Mouse (Mus musculus) left cerebral cortex, postnatal 25 days (tissue): ENCODE measurements around the gene Fam184b. TPM values are rescaled to one million over a fixed set of nuclear protein-coding genes. Genes with fewer than 3 reads are reported as not detected.
A peak's percentile ranks its signal among the peaks of the same experiment; 100 is the strongest.

Experiments used
- DNase-seq, 2 experiments: peaks; one replicate each; pipeline ENCODE4 v3.0.0; 2022; ENCODE audit warnings: low spot score in 2 of 2, mixed read lengths in 1 of 2
- intact Hi-C: fragments of 180-260 bp; cut with DNase I; formaldehyde crosslinking; loops from one replicate; pipeline ENCODE4 v1.15.1; 2025
- total RNA-seq, 2 experiments: library from RNA; stranded (reverse); gene quantifications; 2 replicates each; pipeline ENCODE4 v1.2.3; 2021

Gene Fam184b
- total RNA-seq, 2 experiments from 2014 or later = 7.1 to 11.8 TPM

GRCm38 (mm10) chr5:45627771-45628170, 11.6 kb downstream of the Fam184b start:
- intact Hi-C loops = no loop called here
- peak in 1 of 2 experiments; percentile 42 for DNase-seq

GRCm38 (mm10) chr5:45621511-45621910, 17.9 kb downstream of the Fam184b start:
- no peak for DNase-seq
- intact Hi-C loops = no loop called here

DNA sequence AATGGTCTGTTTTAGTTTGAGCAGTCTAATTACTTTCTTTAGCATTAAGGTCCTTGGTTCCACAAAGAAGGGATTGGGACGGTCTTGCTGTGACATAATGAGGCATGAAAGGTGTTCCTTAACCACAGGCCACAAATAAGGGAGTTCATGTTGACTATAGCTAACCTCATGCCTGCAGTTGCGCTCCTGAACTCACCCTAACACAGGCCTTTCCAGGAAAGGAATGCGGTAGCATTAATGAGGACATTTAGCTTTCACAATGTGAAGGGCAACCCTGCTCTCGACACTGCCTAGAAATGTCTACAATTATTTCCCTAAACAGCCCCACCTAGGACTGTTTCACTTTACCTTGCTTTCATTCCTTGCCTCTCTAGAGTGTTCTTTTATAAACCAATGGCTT, 40.4 kb downstream of the Fam184b start:
- DNase-seq = no peak
- intact Hi-C loops = no loop called here

DNA sequence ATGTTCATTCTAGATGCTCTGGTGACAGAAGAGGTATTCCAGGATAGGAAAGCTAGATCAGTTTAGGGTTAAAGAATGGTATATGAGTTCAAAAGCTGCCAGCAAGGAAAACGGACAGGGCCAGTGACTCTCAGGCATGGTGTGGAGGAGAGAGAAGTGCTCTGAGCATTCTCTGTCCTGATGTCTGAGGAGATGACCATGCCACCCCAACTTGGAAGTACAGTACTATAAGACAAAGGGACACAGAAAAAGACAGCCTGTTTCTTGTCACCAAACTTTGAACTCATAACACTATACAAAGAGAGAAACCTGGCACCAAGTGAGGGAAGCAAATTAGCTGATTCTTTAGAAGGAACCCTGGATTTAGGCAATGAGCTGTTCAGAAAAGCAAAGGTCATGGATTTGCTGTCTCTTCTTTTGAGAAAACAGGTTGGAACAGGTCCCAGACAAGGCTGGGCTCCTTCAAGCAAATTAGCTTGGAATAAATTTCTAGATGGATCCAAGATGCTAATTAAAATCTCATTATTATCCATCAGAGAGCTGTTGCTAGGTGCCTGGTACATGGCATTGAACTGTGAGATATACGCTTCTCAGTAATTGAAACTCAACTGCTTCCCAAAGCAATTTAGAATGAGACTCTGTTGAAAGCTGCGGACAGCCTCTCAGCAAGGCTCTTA, 43.9 kb downstream of the Fam184b start:
- intact Hi-C loops = no loop called here
- DNase-seq = peak in 1 of 2 experiments; percentile 54

- intact Hi-C loops = no loop called here
- no peak for DNase-seq
Measured at GRCm38 (mm10) chr5:45593276-45593675, 46.1 kb downstream of the Fam184b start.

DNA sequence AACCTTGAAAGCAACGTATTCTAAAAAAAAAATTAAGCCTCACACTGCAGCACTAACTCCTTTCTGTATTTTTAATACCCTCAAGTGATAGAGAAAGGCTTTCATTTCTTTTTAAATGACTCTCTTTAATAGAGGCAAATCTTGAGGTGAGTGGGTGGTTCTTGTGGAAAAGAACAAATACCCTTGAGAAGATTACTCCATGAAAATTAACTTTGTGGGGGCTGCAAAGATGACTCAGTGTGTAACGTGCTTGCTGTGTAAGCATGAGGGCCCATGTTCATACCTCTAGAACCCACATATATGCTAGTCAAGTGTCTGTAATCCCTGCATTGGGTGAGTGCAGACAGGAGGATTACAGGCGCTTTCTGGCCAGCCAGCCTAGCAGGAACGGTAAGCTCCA, 49.3 kb downstream of the Fam184b start:
- DNase-seq = peak; percentile 27 to 48
- intact Hi-C loops = no loop called here

- intact Hi-C loops = no loop called here
- DNase-seq = no peak
Measured at GRCm38 (mm10) chr5:45584601-45585000, 54.8 kb downstream of the Fam184b start.

GRCm38 (mm10) chr5:45580279-45580678, 59.1 kb downstream of the Fam184b start:
- intact Hi-C loops = no loop called here
- no peak for DNase-seq

- intact Hi-C loops = no loop called here
- DNase-seq = no peak
Measured at GRCm38 (mm10) chr5:45577376-45577775, 62.0 kb downstream of the Fam184b start.

DNA sequence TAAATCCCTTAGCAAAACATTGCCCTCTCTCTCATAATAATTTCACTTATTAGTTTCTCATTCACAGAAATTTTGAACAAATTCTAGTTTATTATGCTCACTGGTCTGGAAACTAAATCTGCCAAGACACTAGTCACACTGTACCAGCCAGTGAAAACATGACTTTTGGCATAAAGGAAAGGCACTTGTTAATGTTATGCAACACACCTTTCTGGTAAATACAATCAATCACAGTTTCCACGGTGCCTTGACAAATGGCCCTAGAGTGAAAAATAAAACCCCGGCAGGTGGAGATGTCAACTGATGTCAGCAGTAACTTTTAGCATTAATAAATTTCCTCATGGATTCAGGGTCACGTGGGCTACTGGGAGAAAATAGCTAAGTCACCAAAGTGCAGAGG, 62.7 kb downstream of the Fam184b start:
- intact Hi-C loops = no loop called here
- no peak for DNase-seq

GRCm38 (mm10) chr5:45572816-45573215, 66.6 kb downstream of the Fam184b start:
- intact Hi-C loops = no loop called here
- DNase-seq = no peak

DNA sequence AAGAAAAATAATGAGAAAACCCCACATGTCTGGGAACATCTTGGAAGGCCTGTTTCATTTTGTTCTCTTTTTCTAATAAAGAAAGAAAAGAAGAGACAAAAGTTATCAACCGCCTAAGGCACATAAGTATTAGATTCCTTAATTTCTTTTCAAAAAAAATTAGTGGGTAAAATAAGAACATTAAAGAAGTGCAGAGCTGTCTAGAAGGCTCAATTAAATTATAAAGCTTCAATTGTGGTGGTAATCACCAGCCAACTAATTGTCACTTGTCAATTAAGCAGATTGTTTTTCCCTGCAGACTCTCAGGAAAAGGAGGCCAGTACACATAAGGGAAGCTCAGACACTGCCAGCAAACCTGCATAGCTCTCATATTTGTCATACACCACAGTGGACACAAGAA, 73.6 kb downstream of the Fam184b start:
- DNase-seq = no peak
- intact Hi-C loops = no loop called here

DNA sequence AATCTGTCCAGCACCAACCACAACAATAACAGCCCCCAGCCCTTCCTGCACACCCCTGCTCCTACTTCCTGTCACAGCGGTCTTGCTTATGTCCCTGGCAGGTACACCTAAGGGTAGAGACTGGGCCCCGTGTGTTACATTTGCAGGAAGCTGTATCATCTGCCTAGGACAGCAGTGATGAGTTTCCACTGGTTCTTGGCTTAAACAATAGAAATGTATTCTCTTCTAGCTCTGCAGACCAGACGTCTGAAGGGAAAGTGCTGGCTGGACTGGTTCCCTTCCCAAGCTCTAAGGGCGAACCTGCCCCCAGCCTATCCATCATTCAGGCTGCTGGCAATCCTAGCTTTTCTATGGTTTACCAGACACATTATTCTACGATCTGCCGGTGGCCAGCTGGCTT, 75.4 kb downstream of the Fam184b start:
- intact Hi-C loops = no loop called here
- peak in 1 of 2 experiments; percentile 4 for DNase-seq

DNA sequence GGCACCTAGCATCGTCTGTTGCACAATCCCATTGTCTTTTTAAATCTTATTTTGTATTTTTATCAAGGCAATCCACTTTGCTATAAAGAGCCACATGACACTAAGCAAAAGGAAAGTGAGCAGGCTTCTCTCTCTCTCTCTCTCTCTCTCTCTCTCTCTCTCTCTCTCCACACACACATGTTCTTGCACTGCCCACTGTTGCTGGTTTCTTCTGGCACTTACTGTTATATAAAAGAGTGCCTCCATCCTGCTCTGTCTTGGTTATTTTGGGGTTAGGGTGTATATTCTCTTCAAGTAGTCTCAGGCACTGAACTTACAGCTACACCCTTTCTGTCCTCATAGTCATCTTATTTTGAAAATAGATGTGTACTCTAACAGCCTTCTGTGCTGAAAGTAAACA, 89.8 kb downstream of the Fam184b start:
- intact Hi-C loops = no loop called here

GRCm38 (mm10) chr5:45543374-45543773, 96.0 kb downstream of the Fam184b start:
- DNase-seq = no peak
- intact Hi-C loops = no loop called here

More for the DNA sequence above, 89.8 kb downstream of the Fam184b start:
- peak in 1 of 2 experiments; percentile 24 for DNase-seq

- no peak for DNase-seq
- intact Hi-C loops = no loop called here
Measured at GRCm38 (mm10) chr5:45539502-45539901, 99.9 kb downstream of the Fam184b start.

DNA sequence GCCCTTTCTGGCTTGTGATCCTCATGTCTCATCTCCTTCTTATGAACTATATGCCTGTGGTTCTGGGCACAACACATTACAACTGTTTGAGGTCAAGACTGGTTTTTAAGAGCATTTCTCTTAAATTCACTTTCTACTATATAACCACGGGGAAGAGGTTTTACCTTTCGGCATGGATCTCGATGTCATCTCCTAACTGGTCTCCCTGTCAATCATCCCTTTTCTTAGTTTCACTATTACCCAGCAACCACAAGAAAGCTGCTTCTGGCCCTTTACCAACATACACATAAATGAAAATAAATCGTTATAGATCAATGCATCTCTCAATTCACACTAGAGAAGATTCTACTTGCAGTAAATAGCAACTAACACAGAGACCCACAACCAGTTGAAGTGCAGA, 104.2 kb downstream of the Fam184b start:
- no peak for DNase-seq
- intact Hi-C loops = loop anchor here (2.0 kb wide), 1 partner anchor 60 kb away; no protein-coding TSS in a partner anchor

DNA sequence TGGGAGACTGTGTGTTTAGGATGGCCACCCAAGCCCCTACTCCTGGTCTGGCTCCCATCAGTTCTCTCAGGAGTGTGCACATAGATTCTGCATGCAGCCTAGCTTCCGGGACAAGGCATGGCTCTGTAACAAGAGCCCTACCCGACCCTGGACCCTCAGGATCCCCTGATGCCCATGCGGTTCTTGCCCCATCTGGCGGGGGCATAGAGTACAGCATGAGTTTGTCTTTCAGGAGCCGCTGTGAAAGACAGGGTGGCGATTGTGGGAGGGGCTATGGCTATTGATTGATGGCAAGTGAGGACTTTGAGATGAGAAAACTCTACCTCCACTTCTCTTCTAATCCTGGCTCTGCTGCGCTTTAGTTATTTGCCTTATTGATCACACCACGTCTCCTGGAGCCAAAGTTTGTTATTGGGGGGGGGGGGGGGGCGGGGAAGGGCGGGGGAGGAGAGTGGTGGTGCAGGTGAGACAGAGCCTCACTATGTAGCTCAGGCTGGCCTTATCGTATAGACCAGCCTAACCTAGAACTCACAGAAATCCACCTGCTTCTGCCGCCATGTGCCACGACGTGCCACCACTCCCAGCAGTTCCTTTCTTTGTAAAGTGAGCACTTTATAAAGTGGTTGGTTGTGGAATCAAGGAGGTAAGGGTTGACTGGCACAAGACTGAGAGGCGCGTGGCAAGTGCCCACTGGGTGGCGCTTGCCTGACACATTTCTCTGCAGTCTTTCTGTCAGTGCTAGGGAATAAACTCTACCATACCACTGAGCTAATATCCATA, 104.9 kb downstream of the Fam184b start:
- intact Hi-C loops = loop anchor here (1.0 to 5.0 kb wide), 3 partner anchors 60 to 813 kb away; partner anchors contain the start of gene Ncapg
- DNase-seq = peak; percentile 65 to 78

- no peak for DNase-seq
- intact Hi-C loops = loop anchor here (5.0 kb wide), 1 partner anchor 818 kb away; no protein-coding TSS in a partner anchor
Measured at GRCm38 (mm10) chr5:45529696-45530095, 109.7 kb downstream of the Fam184b start.

DNA sequence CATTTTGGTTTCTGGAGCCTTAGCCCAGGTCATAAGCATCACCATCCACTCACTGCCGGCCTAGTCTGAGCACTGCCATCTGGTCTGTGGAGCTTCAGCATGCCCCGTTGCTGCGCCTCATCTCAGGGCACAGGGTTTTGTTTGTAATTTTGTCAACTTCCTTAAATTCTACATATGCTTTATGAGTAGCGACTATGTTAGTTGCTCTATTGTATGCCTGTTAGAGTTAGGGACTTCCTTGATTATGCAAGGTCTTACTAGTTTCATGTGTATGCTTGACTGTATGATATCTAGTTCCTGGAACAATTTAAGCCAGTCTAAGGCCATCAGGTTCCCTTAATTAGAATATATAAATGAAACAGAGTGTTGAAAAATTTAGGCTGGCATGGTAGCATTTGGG, 113.1 kb downstream of the Fam184b start:
- intact Hi-C loops = no loop called here
- no peak for DNase-seq

GRCm38 (mm10) chr5:45525101-45525500, 114.3 kb downstream of the Fam184b start:
- DNase-seq = no peak
- intact Hi-C loops = no loop called here
